Mouse (Mus musculus) c-Kit-positive CD71-positive TER-119-positive erythroid progenitor cells, embryonic 14.5 days (primary cell): ENCODE data around the gene Six2.

Source experiments
- DNase-seq: peaks from one replicate; pipeline ENCODE4 v3.0.0-alpha.2; 2013; ENCODE audit warnings: low spot score

Gene Six2

GRCm38 (mm10) chr17:85661521-85661920 is 26.6 kb downstream of the Six2 start:
- no peak for DNase-seq

DNA sequence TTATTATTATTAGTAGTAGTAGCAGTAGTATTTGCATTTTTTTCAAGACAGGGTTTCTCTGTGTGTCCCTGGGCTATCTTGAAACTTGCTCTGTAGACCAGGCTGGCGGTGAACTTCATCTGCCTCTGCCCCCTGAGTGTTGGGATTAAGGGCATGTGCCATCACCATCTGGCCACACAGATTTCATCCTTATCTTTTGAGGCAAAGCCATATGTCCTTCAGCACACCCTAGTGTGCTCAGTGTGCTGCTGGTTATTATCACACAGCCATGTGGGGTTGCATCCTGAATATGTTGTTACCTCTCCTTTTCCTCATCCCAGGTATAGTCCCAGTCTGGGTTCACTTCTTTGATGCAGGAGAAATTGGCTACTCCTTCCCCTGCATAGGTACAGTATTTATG is 28.1 kb downstream of the Six2 start:
- no peak for DNase-seq

GRCm38 (mm10) chr17:85645718-85646665 is 42.1 kb downstream of the Six2 start:
- no peak for DNase-seq

DNA sequence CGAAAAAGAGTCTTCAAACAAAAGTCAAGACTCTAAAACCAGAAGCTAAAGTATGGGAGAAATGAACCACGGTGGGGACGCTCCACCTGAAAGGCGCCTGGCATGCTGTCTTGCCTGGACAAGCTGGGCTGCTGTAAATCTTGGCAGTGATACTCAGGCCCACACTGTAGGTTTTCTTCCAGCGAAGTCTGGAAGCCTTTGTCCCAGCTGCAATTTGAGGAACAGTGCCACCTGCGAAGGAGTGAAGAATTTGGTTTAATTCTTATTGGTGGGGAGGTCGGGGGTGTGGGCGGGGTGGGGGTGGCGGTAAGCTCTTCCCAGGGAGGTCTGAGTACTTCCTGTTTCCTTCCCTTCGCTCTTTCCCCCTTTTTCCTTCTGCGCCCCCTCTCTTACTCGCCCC is 42.8 kb downstream of the Six2 start:
- no peak for DNase-seq

DNA sequence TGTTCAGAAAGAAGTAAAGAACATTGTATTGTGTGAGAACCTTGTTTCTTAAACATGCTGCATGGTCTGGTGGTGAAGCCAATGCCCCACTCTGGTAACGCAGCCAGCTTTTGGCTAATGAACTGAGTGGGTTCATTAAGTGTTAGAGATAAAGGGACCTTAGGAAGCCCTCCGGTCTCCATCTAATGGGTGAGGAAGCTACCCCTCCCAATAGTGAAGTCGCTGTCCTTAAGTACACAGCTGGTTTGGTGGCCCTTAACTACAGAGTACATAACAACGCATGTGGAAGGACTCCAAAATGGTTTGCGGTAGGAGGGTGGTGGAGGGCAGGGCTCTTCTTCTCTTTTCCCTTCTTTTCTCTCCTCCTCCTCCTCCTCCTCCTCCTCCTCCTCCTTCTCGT is 50.2 kb downstream of the Six2 start:
- no peak for DNase-seq
